Mouse (Mus musculus): ENCODE measurements at regions not wholly inside any gene's neighbourhood (a gene's known extent, or its start where the extent isn't known, plus 50 kb on each side); places are given as distances from the start of the nearest gene placed in this dataset.

GRCm38 (mm10) chr2:149512870-149513269, 108.0 kb downstream of the Cst10 start:
- Histone ChIP-seq H3K9me3 (replicated peaks; ENCODE audit: insufficient read depth, low read length) (no peaks in the 10 kb centered on the region), H3K4me3 (ENCODE audit: control insufficient read depth in 1 of 2, insufficient read depth in 1 of 2, low read depth in 2 of 2, low read length in 2 of 2) (no peak overlapping the region), H3K27me3 (ENCODE audit: control insufficient read depth in 1 of 2, insufficient read depth in 2 of 2, low read length in 2 of 2) (no peaks in the 10 kb centered on the region), H3K36me3 (ENCODE audit: control insufficient read depth in 1 of 2, insufficient read depth in 2 of 2, low read length in 2 of 2) (no peaks in the 10 kb centered on the region), H3K4me1 (ENCODE audit: control insufficient read depth in 1 of 2, insufficient read depth in 2 of 2, low read length in 2 of 2) (no peaks in the 10 kb centered on the region), H3K27ac (ENCODE audit: control insufficient read depth, low read depth, low read length) (no peak overlapping the region), H3K79me2 (ENCODE audit: control insufficient read depth, insufficient read depth, low read length, poor library complexity) (no peaks in the 10 kb centered on the region), H3K9ac (ENCODE audit: control insufficient read depth, low read depth, low read length, poor library complexity, severe bottlenecking) (no peak overlapping the region)
- DNase-seq (ENCODE audit: low read depth, low spot score), result no peak
- no peak for TF ChIP-seq USF2 (IDR thresholded peaks at IDR 0.05; ENCODE audit: borderline replicate concordance in 1 of 2, insufficient read depth in 1 of 2, low read depth in 1 of 2, low read length in 2 of 2)
- no peak for TF ChIP-seq NRF1 (IDR thresholded peaks at IDR 0.05; ENCODE audit: insufficient read depth, low read depth, low read length, poor library complexity, severe bottlenecking)
- no peak for TF ChIP-seq NELFE (IDR thresholded peaks at IDR 0.05; ENCODE audit: low read depth, low read length)
- no peak for TF ChIP-seq ZKSCAN1 (IDR thresholded peaks at IDR 0.05; ENCODE audit: low read depth, low read length)
- TF ChIP-seq GATA1 (IDR thresholded peaks at IDR 0.05; ENCODE audit: low read depth, low read length), result no peak
- no peak for TF ChIP-seq MAFK (IDR thresholded peaks at IDR 0.05; ENCODE audit: borderline replicate concordance, low read depth, low read length)
- TF ChIP-seq TBP (IDR thresholded peaks at IDR 0.05; ENCODE audit: low read depth, low read length), result no peak
- no peak for TF ChIP-seq MAX (IDR thresholded peaks at IDR 0.05; ENCODE audit: low read length)
- TF ChIP-seq MYC (IDR thresholded peaks at IDR 0.05; ENCODE audit: low read depth, low read length), result no peak
- no peak for TF ChIP-seq MXI1 (IDR thresholded peaks at IDR 0.05; ENCODE audit: low read depth, low read length)
- no peak for TF ChIP-seq MAZ (IDR thresholded peaks at IDR 0.05; ENCODE audit: low read depth, low read length)
- no peak for TF ChIP-seq HCFC1 (IDR thresholded peaks at IDR 0.05; ENCODE audit: low read depth, low read length)
- TF ChIP-seq CHD1 (IDR thresholded peaks at IDR 0.05; ENCODE audit: low read depth, low read length), result no peak

- Histone ChIP-seq H3K36me3 (ENCODE audit: control insufficient read depth in 1 of 2, insufficient read depth in 2 of 2, low read length in 2 of 2) (no peaks in the 10 kb centered on the region), H3K9me3 (replicated peaks; ENCODE audit: insufficient read depth, low read length) (no peaks in the 10 kb centered on the region), H3K4me3 (ENCODE audit: control insufficient read depth in 1 of 2, insufficient read depth in 1 of 2, low read depth in 2 of 2, low read length in 2 of 2) (no peak overlapping the region), H3K27me3 (ENCODE audit: control insufficient read depth in 1 of 2, insufficient read depth in 2 of 2, low read length in 2 of 2) (no peaks in the 10 kb centered on the region), H3K9ac (ENCODE audit: control insufficient read depth, low read depth, low read length, poor library complexity, severe bottlenecking) (no peak overlapping the region), H3K27ac (ENCODE audit: control insufficient read depth, low read depth, low read length) (no peak overlapping the region), H3K79me2 (ENCODE audit: control insufficient read depth, insufficient read depth, low read length, poor library complexity) (no peaks in the 10 kb centered on the region), H3K4me1 (ENCODE audit: control insufficient read depth in 1 of 2, insufficient read depth in 2 of 2, low read length in 2 of 2) (no peaks in the 10 kb centered on the region)
- no peak for DNase-seq (ENCODE audit: low read depth, low spot score)
- no peak for TF ChIP-seq EP300 (IDR thresholded peaks at IDR 0.05; ENCODE audit: low read depth in 1 of 2, low read length in 2 of 2)
- TF ChIP-seq RAD21 (IDR thresholded peaks at IDR 0.05; ENCODE audit: low read depth, low read length), result no peak
- TF ChIP-seq TBP (IDR thresholded peaks at IDR 0.05; ENCODE audit: low read depth, low read length), result no peak
- TF ChIP-seq TCF12 (IDR thresholded peaks at IDR 0.05; ENCODE audit: low read depth, low read length), result no peak
- no peak for TF ChIP-seq SMC3 (IDR thresholded peaks at IDR 0.05; ENCODE audit: low read depth, low read length)
Observed at GRCm38 (mm10) chr2:149524424-149524823, 119.6 kb downstream of the Cst10 start.

Measured in MEL (cell line).